Mouse (Mus musculus): ENCODE measurements around the gene Ica1. TPM values are rescaled to one million over a fixed set of nuclear protein-coding genes. Genes with fewer than 3 reads are reported as not detected.

Gene Ica1
- polyA plus RNA-seq (2014; fragmentation: Illumina TruSeq; extraction: RNeasy Lipid Tissue Mini Kit (QIAGEN cat#74804); ENCODE audit: low read depth, low replicate concordance) = 53.4 TPM

DNA sequence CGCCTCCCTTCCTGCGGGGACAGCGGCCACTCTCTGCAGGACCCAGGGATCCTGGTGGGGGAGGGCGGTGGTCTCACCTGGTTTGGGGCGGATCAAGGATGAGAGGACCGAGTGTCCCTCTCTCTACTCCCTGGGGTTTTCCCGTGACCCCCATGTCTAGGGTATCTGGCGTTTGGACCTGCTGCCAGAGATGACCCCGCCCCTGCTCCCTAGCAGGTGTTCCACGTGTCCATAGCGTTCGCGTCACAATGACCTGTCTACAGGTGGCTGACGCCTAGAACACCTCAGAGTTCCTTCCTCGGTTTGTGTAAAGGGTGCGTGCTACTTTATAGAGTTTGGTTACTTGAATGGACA is at the start of gene Ica1:
Gene Ica1, minus strand, starts transcription at position 193 of the 354 bp plus-strand sequence.

Other genes with a start within 250 kb of the Ica1 start
- 0.87 TPM for gene Nxph1, start 169.9 kb upstream of the Ica1 start, polyA plus RNA-seq (2014; fragmentation: Illumina TruSeq; extraction: RNeasy Lipid Tissue Mini Kit (QIAGEN cat#74804); ENCODE audit: low read depth, low replicate concordance)

All from adrenal gland, adult 10 weeks (tissue).